Mouse (Mus musculus) embryonic facial prominence, embryonic 15.5 days (tissue): ENCODE data around the gene Lcmt1. TPM values are rescaled to one million over a fixed set of nuclear protein-coding genes. Genes with fewer than 3 reads are reported as not detected.

Experiments
- ATAC-seq: fragments of 200-750 bp; cut with Nextera tagmentation; 2 replicates; pipeline ENCODE4 v1.8.0; 2017; ENCODE audit warnings: low read depth, moderate TSS enrichment; ENCODE audit not compliant: insufficient number of reproducible peaks, low FRiP score, low TSS enrichment
- H3K27ac ChIP-seq: fragments of 300-500 bp; sonication (generic); replicated peaks from 2 replicates; pipeline ENCODE4 v1.5.1; 2015; ENCODE audit warnings: mild to moderate bottlenecking, inconsistent platforms
- H3K27me3 ChIP-seq: fragments of 300-500 bp; sonication (generic); 2 replicates; pipeline ENCODE4 v1.6.1; 2015; ENCODE audit warnings: inconsistent platforms
- H3K36me3 ChIP-seq: fragments of 300-500 bp; sonication (generic); 2 replicates; pipeline ENCODE4 v1.6.1; 2015; ENCODE audit warnings: mild to moderate bottlenecking, inconsistent platforms
- H3K4me1 ChIP-seq: fragments of 300-500 bp; sonication (generic); 2 replicates; pipeline ENCODE4 v1.6.1; 2015; ENCODE audit warnings: inconsistent platforms
- H3K4me2 ChIP-seq: fragments of 300-500 bp; sonication (generic); replicated peaks from 2 replicates; pipeline ENCODE4 v1.6.1; 2015; ENCODE audit warnings: mild to moderate bottlenecking, inconsistent platforms
- H3K4me3 ChIP-seq: fragments of 300-500 bp; sonication (generic); replicated peaks from 2 replicates; pipeline ENCODE4 v1.5.1; 2015; ENCODE audit warnings: mild to moderate bottlenecking, inconsistent platforms
- H3K9ac ChIP-seq: fragments of 300-500 bp; sonication (generic); 2 replicates; pipeline ENCODE4 v1.6.1; 2015; ENCODE audit warnings: inconsistent platforms
- H3K9me3 ChIP-seq: fragments of 300-500 bp; sonication (generic); replicated peaks from 2 replicates; pipeline ENCODE4 v1.6.1; 2016; ENCODE audit warnings: inconsistent platforms
- WGBS: fragments of 180-500 bp; shearing (Covaris S2); methylation state at CpG from one replicate; pipeline ENCODE4 v1.1.7; 2015; 5-methylcytosine and 5-hydroxymethylcytosine counted together
- polyA plus RNA-seq: library from polyadenylated mRNA; unstranded; fragments of >200 nt; fragmentation: Nextera tagmentation; extraction: Ambion mirVana; gene quantifications from 2 replicates; pipeline ENCODE4 v1.2.1, GENCODE M21; 2015

The Lcmt1 gene
- polyA plus RNA-seq, 1 experiment from 2014 or later = 41.0 TPM

DNA sequence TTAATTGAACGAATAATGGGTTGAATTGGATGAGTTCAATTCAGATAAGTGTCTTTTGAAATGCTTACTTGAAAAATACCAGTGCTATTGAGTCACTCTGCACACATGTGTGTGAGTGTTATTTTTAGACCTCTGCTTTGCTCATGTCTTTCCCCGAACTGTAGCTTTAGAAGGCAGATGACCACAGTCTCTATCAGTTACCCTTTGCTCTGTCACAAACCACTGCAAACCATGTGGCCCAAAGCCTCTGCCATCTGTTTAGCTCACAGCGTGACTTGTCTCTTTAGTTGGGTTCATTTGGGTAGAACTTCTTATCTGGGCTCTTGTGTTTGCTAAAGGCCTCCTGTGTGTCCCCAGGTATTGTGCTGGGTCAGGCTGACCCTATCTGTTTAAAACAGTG is 36.0 kb downstream of the Lcmt1 start:
- H3K36me3 ChIP-seq = peaks cover 29% of the 10 kb centered on the region
- H3K9me3 ChIP-seq = no peaks in the 10 kb centered on the region
- no peak overlapping the region for H3K4me3 ChIP-seq
- no peak overlapping the region for H3K4me2 ChIP-seq
- no peaks in the 10 kb centered on the region for H3K27me3 ChIP-seq
- WGBS = 79% methylated on average over 3 of the region's 3 CpGs
- H3K9ac ChIP-seq = no peak overlapping the region
- no peaks in the 10 kb centered on the region for H3K4me1 ChIP-seq
- no peak overlapping the region for H3K27ac ChIP-seq
- ATAC-seq = no peak

GRCm38 (mm10) chr7:123406988-123407387 is 37.4 kb downstream of the Lcmt1 start:
- H3K27ac ChIP-seq = no peak overlapping the region
- H3K36me3 ChIP-seq = peaks cover 31% of the 10 kb centered on the region
- no peaks in the 10 kb centered on the region for H3K4me1 ChIP-seq
- no peak for ATAC-seq
- WGBS = 91% methylated on average over 4 of the region's 4 CpGs
- no peak overlapping the region for H3K4me2 ChIP-seq
- H3K27me3 ChIP-seq = no peaks in the 10 kb centered on the region
- no peak overlapping the region for H3K9ac ChIP-seq
- H3K4me3 ChIP-seq = no peak overlapping the region
- H3K9me3 ChIP-seq = no peaks in the 10 kb centered on the region

DNA sequence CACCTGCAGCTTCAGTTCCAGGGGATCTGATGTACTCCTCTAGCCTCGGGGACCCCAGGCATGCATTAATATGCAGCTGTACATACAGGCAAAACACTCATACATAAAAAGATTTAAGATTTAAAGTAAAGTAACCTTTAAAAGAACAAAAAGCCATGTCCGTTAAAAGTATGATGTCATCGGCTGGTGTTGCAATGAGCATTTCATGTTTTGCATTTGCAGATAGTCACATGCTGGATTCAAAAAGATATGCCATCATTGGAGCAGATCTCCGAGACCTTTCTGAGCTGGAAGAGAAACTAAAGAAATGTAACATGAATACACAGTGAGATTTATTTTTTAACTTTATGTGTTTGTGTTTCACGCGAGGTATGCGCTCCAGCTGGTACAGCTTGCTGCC is 40.9 kb downstream of the Lcmt1 start:
- no peak overlapping the region for H3K4me2 ChIP-seq
- no peaks in the 10 kb centered on the region for H3K9me3 ChIP-seq
- ATAC-seq = no peak
- no peaks in the 10 kb centered on the region for H3K27me3 ChIP-seq
- H3K36me3 ChIP-seq = peaks cover 24% of the 10 kb centered on the region
- no peak overlapping the region for H3K9ac ChIP-seq
- no peaks in the 10 kb centered on the region for H3K4me1 ChIP-seq
- H3K27ac ChIP-seq = no peak overlapping the region
- H3K4me3 ChIP-seq = no peak overlapping the region
- WGBS = 90% methylated on average over 7 of the region's 7 CpGs

- no peak overlapping the region for H3K27ac ChIP-seq
- no peak for ATAC-seq
- H3K9ac ChIP-seq = no peak overlapping the region
- H3K9me3 ChIP-seq = no peaks in the 10 kb centered on the region
- no peak overlapping the region for H3K4me2 ChIP-seq
- no peak overlapping the region for H3K4me3 ChIP-seq
- no peaks in the 10 kb centered on the region for H3K4me1 ChIP-seq
- H3K27me3 ChIP-seq = no peaks in the 10 kb centered on the region
- peaks cover 24% of the 10 kb centered on the region for H3K36me3 ChIP-seq
- WGBS = 94% methylated on average over 1 of the region's 1 CpGs
Measured at GRCm38 (mm10) chr7:123411109-123411508, 41.5 kb downstream of the Lcmt1 start.

DNA sequence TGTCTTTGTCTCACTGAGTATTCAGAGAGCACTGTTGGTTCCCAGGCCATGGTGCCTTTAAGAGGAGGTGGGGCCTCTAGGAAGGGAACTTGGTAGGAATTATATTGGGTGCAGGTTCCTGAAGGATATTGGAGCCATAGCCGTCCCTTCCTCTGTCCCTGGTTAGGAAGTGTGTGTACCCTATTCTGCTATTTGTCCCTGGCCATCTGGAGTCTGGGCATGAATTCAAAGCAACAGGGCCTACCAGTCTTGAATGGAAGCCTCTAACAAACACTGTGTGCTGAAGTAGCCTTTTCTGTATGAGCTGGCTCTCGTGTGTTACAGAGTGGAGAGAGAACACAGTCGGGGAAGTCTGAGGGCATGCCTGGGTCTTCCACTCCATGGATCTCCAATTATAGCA is 42.6 kb downstream of the Lcmt1 start:
- no peak overlapping the region for H3K4me2 ChIP-seq
- 87% methylated on average over 3 of the region's 3 CpGs for WGBS
- no peaks in the 10 kb centered on the region for H3K27me3 ChIP-seq
- H3K27ac ChIP-seq = no peak overlapping the region
- no peak overlapping the region for H3K4me3 ChIP-seq
- no peak for ATAC-seq
- H3K36me3 ChIP-seq = peaks cover 24% of the 10 kb centered on the region
- H3K9me3 ChIP-seq = no peaks in the 10 kb centered on the region
- H3K4me1 ChIP-seq = no peaks in the 10 kb centered on the region
- no peak overlapping the region for H3K9ac ChIP-seq

- 80% methylated on average over 4 of the region's 4 CpGs for WGBS
- peaks cover 28% of the 10 kb centered on the region for H3K36me3 ChIP-seq
- no peak overlapping the region for H3K4me2 ChIP-seq
- no peak overlapping the region for H3K27ac ChIP-seq
- no peaks in the 10 kb centered on the region for H3K4me1 ChIP-seq
- no peak overlapping the region for H3K9ac ChIP-seq
- no peak overlapping the region for H3K4me3 ChIP-seq
- H3K9me3 ChIP-seq = no peaks in the 10 kb centered on the region
- no peak for ATAC-seq
- H3K27me3 ChIP-seq = no peaks in the 10 kb centered on the region
Measured at GRCm38 (mm10) chr7:123416803-123417202, 47.2 kb downstream of the Lcmt1 start.

DNA sequence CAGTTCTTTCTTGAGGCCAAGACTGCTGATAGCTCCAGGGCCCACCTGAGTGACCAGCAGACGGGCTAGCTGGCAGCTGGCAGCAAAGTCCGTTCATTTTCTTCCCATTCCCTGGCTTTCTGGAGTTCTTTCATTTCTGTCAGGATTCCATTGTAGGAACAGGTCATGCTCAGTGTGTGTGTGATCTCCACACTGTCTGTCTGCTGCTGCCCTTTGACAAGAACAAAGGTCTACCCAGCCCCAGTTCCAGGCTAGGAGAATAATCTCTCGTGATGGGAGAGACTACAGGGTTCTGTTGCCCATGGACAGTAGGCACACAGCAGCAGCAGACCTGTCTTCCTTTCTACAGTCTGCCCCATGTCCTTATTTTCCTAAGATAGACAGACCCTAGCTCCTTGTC is 48.1 kb downstream of the Lcmt1 start:
- no peaks in the 10 kb centered on the region for H3K27me3 ChIP-seq
- 87% methylated on average over 3 of the region's 3 CpGs for WGBS
- no peak for ATAC-seq
- H3K4me3 ChIP-seq = no peak overlapping the region
- no peaks in the 10 kb centered on the region for H3K9me3 ChIP-seq
- peaks cover 33% of the 10 kb centered on the region for H3K36me3 ChIP-seq
- H3K27ac ChIP-seq = no peak overlapping the region
- no peak overlapping the region for H3K4me2 ChIP-seq
- H3K4me1 ChIP-seq = no peaks in the 10 kb centered on the region
- H3K9ac ChIP-seq = no peak overlapping the region

GRCm38 (mm10) chr7:123419984-123420383 is 50.4 kb downstream of the Lcmt1 start:
- no peak overlapping the region for H3K27ac ChIP-seq
- no peak overlapping the region for H3K4me2 ChIP-seq
- 89% methylated on average over 4 of the region's 4 CpGs for WGBS
- no peak for ATAC-seq
- H3K4me3 ChIP-seq = no peak overlapping the region
- no peaks in the 10 kb centered on the region for H3K27me3 ChIP-seq
- no peak overlapping the region for H3K9ac ChIP-seq
- H3K9me3 ChIP-seq = no peaks in the 10 kb centered on the region
- peaks cover 32% of the 10 kb centered on the region for H3K36me3 ChIP-seq
- H3K4me1 ChIP-seq = no peaks in the 10 kb centered on the region

- H3K4me1 ChIP-seq = no peaks in the 10 kb centered on the region
- H3K27ac ChIP-seq = no peak overlapping the region
- no peaks in the 10 kb centered on the region for H3K27me3 ChIP-seq
- H3K4me2 ChIP-seq = no peak overlapping the region
- no peak overlapping the region for H3K9ac ChIP-seq
- no peaks in the 10 kb centered on the region for H3K9me3 ChIP-seq
- H3K4me3 ChIP-seq = no peak overlapping the region
- 85% methylated on average over 3 of the region's 3 CpGs for whole genome bisulfite sequencing
- H3K36me3 ChIP-seq = peaks cover 32% of the 10 kb centered on the region
- no peak for ATAC-seq
Measured at GRCm38 (mm10) chr7:123421958-123422357, 52.4 kb downstream of the Lcmt1 start.

- WGBS = 94% methylated on average over 6 of the region's 6 CpGs
- Histone ChIP-seq H3K9ac (no peak overlapping the region), H3K27me3 (no peaks in the 10 kb centered on the region), H3K36me3 (peaks cover 33% of the 10 kb centered on the region), H3K27ac (no peak overlapping the region), H3K4me1 (no peaks in the 10 kb centered on the region), H3K4me3 (no peak overlapping the region), H3K9me3 (no peaks in the 10 kb centered on the region), H3K4me2 (no peak overlapping the region)
- ATAC-seq = no peak
Measured at GRCm38 (mm10) chr7:123424281-123424680, 54.7 kb downstream of the Lcmt1 start.

DNA sequence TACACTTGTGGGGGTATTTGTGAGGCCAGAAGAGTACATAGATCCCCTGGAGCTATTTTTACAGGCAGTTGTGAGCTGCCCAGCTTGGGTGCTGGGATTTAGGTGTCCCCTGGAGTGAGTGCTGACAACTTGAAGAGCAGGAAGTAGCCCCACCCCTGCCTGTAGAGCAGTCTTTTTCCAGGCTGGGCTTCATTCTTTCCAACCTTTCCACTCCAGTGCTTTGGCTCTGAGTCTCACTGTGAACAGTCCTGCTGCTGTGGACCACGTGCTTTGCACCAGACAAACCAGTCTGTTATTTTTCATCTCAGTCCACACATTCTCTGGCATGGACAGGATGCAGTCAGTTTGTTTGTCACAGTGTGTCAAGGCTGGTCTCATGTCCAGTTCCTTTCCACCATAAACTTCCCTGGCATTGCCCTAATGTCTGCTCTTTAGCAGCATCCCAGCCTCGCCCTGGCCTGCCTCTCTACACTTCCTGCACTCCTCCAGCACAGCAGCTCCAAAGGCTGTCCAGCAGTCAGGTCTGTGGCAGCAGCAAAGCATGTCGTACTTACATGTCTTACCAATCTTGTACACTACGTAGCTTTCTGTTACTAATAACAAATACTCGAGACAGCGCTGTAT is 55.7 kb downstream of the Lcmt1 start:
- Histone ChIP-seq H3K27ac (no peak overlapping the region), H3K9ac (no peak overlapping the region), H3K36me3 (peaks cover 28% of the 10 kb centered on the region), H3K4me1 (no peaks in the 10 kb centered on the region), H3K4me3 (no peak overlapping the region), H3K27me3 (no peaks in the 10 kb centered on the region), H3K4me2 (no peak overlapping the region), H3K9me3 (no peaks in the 10 kb centered on the region)
- 88% methylated on average over 6 of the region's 6 CpGs for WGBS
- ATAC-seq = no peak

- no peak overlapping the region for H3K9ac ChIP-seq
- no peaks in the 10 kb centered on the region for H3K9me3 ChIP-seq
- ATAC-seq = no peak
- peaks cover 13% of the 10 kb centered on the region for H3K36me3 ChIP-seq
- no peak overlapping the region for H3K27ac ChIP-seq
- no peak overlapping the region for H3K4me2 ChIP-seq
- no peaks in the 10 kb centered on the region for H3K27me3 ChIP-seq
- H3K4me1 ChIP-seq = no peaks in the 10 kb centered on the region
- WGBS = 80% methylated on average over 8 of the region's 8 CpGs
- no peak overlapping the region for H3K4me3 ChIP-seq
Measured at GRCm38 (mm10) chr7:123429624-123430410, 60.2 kb downstream of the Lcmt1 start.
